Mouse (Mus musculus) embryonic facial prominence, embryonic 11.5 days (tissue): Measurements from ENCODE around the gene Dnajc8. TPM values are rescaled to one million over a fixed set of nuclear protein-coding genes. Genes with fewer than 3 reads are reported as not detected.
"Not testable (repeated sequence)": the region's sequence is repeated elsewhere in the genome, so short reads cannot be mapped to it uniquely, and the experiment has no call there.

Experiments
- ATAC-seq: fragments of 200-750 bp; cut with Nextera tagmentation; replicated peaks from 2 replicates; pipeline ENCODE4 v1.8.0; 2017; ENCODE audit warnings: low read depth; ENCODE audit not compliant: insufficient number of reproducible peaks, low FRiP score, low TSS enrichment
- DNase-seq: peaks from one replicate; pipeline ENCODE4 v3.0.0-alpha.2; 2015; ENCODE audit warnings: low spot score
- H3K27ac ChIP-seq: fragments of 300-500 bp; sonication (generic); replicated peaks from 2 replicates; pipeline ENCODE4 v1.5.1; 2014; ENCODE audit warnings: mild to moderate bottlenecking, low read depth, low read length, control low read depth
- H3K27me3 ChIP-seq: fragments of 300-500 bp; sonication (generic); 2 replicates; pipeline ENCODE4 v1.6.1; 2014; ENCODE audit warnings: mild to moderate bottlenecking, low read length, moderate library complexity, mixed read lengths; ENCODE audit not compliant: control insufficient read depth, insufficient read depth
- H3K36me3 ChIP-seq: fragments of 300-500 bp; sonication (generic); replicated peaks from 2 replicates; pipeline ENCODE4 v1.6.1; 2014; ENCODE audit warnings: low read depth, mild to moderate bottlenecking, low read length, moderate library complexity, mixed read lengths; ENCODE audit not compliant: control insufficient read depth, insufficient read depth
- H3K4me1 ChIP-seq: fragments of 300-500 bp; sonication (generic); 2 replicates; pipeline ENCODE4 v1.6.1; 2014; ENCODE audit warnings: low read length, mixed read lengths; ENCODE audit not compliant: control insufficient read depth, insufficient read depth
- H3K4me2 ChIP-seq: fragments of 300-500 bp; sonication (generic); 2 replicates; pipeline ENCODE4 v1.6.1; 2014; ENCODE audit warnings: low read depth, mild to moderate bottlenecking, control low read depth, low read length, moderate library complexity
- H3K4me3 ChIP-seq: fragments of 300-500 bp; sonication (generic); 2 replicates; pipeline ENCODE4 v1.5.1; 2014; ENCODE audit warnings: low read depth, low read length, control low read depth
- H3K9ac ChIP-seq: fragments of 300-500 bp; sonication (generic); replicated peaks from 2 replicates; pipeline ENCODE4 v1.6.1; 2014; ENCODE audit warnings: mild to moderate bottlenecking, control low read depth, low read length
- H3K9me3 ChIP-seq: fragments of 300-500 bp; sonication (generic); replicated peaks from 2 replicates; pipeline ENCODE4 v1.6.1; 2016; ENCODE audit warnings: mild to moderate bottlenecking, low read length, inconsistent platforms, mixed read lengths; ENCODE audit not compliant: control insufficient read depth
- WGBS: fragments of 180-500 bp; shearing (Covaris S2); extraction: QIAGEN DNeasy Blood & Tissue Kit; methylation state at CpG from one replicate; pipeline ENCODE4 v1.1.7; 2014; 5-methylcytosine and 5-hydroxymethylcytosine counted together
- polyA plus RNA-seq: library from polyadenylated mRNA; unstranded; fragments of >200 nt; fragmentation: Nextera tagmentation; extraction: Ambion mirVana; gene quantifications from 2 replicates; pipeline ENCODE4 v1.2.1, GENCODE M21; 2014

The Dnajc8 gene
- polyA plus RNA-seq, 1 experiment from 2014 or later: 255 TPM

DNA sequence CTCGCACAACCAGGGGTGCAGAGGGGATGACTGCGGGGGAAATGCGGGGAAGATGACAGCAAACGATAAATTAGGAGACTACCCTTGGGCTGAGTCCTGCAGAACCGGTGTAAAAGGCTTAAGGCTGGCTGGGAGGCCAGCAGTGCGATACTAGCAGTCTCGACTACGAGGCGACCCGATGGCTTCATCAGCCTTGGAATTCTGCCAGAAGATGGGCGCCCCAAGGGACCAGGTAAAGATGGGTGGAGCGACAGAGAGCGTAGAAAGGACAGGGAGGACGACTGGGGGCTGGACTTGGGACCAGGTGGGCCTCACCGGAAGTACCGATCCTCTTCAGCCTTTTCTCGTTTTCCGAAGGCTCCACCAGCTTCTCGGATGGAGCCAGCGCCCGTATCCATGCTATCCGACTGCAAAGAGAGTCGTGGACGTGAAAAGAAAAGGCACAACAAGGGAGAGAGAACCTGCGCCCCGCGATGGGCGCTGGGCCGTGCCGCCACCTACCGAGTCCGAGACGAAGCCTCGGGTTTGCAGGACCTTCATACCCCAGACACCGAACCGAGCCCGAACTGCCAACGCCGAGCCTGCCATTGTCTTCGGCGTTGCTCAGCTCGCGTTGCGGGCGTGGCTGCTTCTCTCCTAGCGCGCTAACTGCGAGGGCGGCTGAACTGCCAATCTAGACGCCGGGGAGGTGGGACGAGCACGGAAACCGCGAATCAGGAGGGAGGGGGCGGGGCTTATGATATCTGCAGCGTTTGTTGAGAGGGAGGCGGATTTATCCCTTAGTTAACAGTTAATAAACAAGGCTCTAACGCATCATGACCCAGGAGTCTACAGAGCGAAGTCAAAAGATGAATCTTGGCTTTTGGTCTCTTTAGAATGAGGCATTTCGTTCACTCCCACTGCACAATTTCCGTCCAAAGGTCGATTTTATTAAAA lies 2.1 kb upstream of the Dnajc8 start, which contains the start of gene Atpif1:
Atpif1 (minus strand) TSS at position 679 of the 936 bp plus-strand sequence.
- WGBS: under 1% methylated on average over 63 of the region's 63 CpGs

DNA sequence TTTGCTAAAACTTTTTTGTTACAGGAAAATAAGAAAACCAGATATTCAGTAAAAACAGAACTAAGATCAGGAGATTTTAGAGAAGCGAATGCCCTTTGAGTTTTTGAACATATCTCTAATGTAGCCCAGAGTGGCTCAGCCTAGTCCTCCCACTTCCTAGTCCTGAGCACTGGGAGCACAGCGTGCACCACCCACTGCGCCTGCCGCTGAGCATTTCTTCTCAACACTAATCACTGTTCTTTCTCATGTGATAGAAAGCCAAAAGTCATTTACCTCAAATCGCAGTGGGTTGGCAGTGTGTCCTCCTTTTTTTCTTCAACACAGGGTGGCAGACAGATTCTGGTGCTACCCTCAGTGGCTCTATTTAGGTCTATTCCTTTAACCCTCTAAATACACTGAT lies 4.1 kb downstream of the Dnajc8 start:
- Histone ChIP-seq H3K9ac (no peak overlapping the region), H3K4me2 (no peak overlapping the region), H3K27ac (no peak overlapping the region), H3K27me3 (no peaks in the 10 kb centered on the region), H3K9me3 (no peaks in the 10 kb centered on the region), H3K36me3 (no peaks in the 10 kb centered on the region; the same call in 1 of the 2 replicates), H3K4me3 (no peak overlapping the region), H3K4me1 (no peaks in the 10 kb centered on the region)
- DNase-seq (no peak), ATAC-seq (no peak)
- WGBS: 94% methylated on average over 5 of the region's 5 CpGs

More for the DNA sequence above, 2.1 kb upstream of the Dnajc8 start, which contains the start of gene Atpif1:
- H3K4me2 ChIP-seq: peak within 1 kb of the TSS; percentile 58
- ATAC-seq (peak; percentile 65), DNase-seq (peak; percentile 97)
- no peaks in the 10 kb centered on the region for H3K9me3 ChIP-seq
- H3K36me3 ChIP-seq: no peaks in the 10 kb centered on the region
- peak within 1 kb of the TSS; percentile 58 for H3K4me3 ChIP-seq
- peak within 1 kb of the TSS; percentile 84 for H3K9ac ChIP-seq
- no peaks in the 10 kb centered on the region for H3K27me3 ChIP-seq
- H3K4me1 ChIP-seq: no peaks in the 10 kb centered on the region
- peak within 1 kb of the TSS; percentile 77 for H3K27ac ChIP-seq

DNA sequence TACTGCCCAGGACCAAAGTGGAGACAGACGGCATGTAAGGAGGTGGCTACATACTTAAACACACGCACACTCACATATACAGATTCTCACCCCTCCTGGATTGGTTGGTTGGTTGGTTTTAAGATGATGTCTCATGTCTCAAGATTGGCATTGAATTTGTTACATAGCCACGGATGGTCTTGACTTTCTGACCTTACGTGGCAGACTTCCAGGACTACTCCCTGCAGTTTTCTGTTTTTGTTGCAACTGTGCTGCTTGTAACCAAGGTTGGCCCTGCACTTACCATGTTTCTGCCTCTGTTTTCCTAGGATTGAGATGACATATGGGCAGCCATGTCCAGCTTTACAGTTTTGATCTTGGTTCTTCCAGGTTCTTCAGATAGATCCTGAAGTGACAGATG lies 6.1 kb downstream of the Dnajc8 start:
- no peaks in the 10 kb centered on the region for H3K9me3 ChIP-seq
- H3K9ac ChIP-seq: no peak overlapping the region
- ATAC-seq (no peak), DNase-seq (no peak)
- no peaks in the 10 kb centered on the region for H3K27me3 ChIP-seq
- H3K36me3 ChIP-seq: no peaks in the 10 kb centered on the region; the same call in 1 of the 2 replicates
- H3K4me1 ChIP-seq: no peaks in the 10 kb centered on the region
- H3K27ac ChIP-seq: no peak overlapping the region
- no peak overlapping the region for H3K4me2 ChIP-seq
- H3K4me3 ChIP-seq: no peak overlapping the region
- WGBS: 91% methylated on average over 4 of the region's 4 CpGs

DNA sequence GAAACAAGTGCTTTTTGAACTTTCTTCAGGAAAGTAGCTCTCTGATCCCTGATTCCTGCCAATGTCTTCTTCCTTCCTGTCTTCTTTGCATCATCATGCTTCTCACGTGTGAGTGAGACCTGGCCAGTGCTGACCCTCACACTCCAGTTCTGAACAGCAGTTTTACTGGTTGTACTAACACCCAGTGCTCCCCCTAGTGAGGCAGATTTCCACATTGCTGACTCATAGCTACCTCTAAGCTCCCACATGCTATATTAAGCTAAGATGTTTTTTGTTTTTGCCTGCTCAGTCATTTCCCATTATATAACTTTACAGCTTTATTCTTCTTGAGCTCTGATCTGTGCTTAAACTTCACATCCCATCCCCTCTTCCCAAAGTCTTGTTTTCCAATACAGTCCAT lies 7.4 kb downstream of the Dnajc8 start:
- H3K36me3 ChIP-seq: no peaks in the 10 kb centered on the region; the same call in 1 of the 2 replicates
- DNase-seq (no peak), ATAC-seq (no peak)
- no peak overlapping the region for H3K4me3 ChIP-seq
- H3K4me2 ChIP-seq: no peak overlapping the region
- WGBS: 88% methylated on average over 1 of the region's 1 CpGs
- H3K9ac ChIP-seq: no peak overlapping the region
- H3K4me1 ChIP-seq: no peaks in the 10 kb centered on the region
- H3K27ac ChIP-seq: no peak overlapping the region
- H3K27me3 ChIP-seq: no peaks in the 10 kb centered on the region
- no peaks in the 10 kb centered on the region for H3K9me3 ChIP-seq

DNA sequence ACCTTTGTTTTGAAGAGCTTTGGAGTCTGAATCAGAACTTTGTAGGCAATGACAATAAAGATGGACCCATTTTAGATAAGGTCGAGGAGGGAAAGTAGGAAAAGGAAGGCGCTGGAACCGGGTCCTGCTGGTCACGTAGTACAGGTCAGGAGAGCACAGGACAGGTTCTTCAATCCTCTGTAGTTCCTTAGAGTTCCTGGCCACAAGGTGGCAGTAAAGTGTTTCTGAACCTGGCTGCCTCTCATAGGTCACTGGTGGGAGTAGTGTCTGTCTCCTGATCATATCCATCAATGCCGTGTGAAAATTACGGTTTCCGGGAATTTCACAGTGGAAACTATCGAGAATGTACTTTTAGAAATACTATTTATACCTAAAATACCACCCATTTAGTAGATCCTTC lies 10.5 kb downstream of the Dnajc8 start:
- ATAC-seq: no peak
- Histone ChIP-seq H3K4me3 (no peak overlapping the region), H3K4me1 (no peaks in the 10 kb centered on the region), H3K9ac (no peak overlapping the region), H3K27me3 (no peaks in the 10 kb centered on the region), H3K4me2 (no peak overlapping the region), H3K27ac (no peak overlapping the region), H3K9me3 (no peaks in the 10 kb centered on the region), H3K36me3 (peaks cover 5% of the 10 kb centered on the region)
- peak; percentile 79 for DNase-seq
- WGBS: 51% methylated on average over 8 of the region's 8 CpGs

DNA sequence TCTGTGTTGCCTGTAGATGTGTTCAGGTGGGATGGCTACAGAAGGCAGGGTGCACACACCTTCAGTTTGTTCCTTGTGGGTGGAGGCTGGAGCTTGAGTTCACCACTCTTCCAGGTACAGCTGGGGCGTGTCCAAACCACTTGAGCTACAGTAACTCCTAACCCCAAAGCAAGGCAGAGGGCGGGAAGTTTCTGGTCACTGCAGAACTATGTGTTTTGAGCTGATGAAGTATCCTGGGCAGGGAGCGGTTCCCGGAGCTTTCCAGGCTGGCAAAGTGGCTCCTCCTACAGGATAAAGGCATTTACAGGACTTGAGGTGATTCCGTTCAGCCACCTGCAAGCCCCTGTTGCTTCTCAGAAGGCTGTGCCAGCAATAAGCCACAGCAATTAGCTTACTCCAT lies 18.9 kb downstream of the Dnajc8 start:
- Histone ChIP-seq H3K4me3 (no peak overlapping the region), H3K27ac (no peak overlapping the region), H3K27me3 (no peaks in the 10 kb centered on the region), H3K9ac (no peak overlapping the region), H3K4me2 (no peak overlapping the region), H3K9me3 (no peaks in the 10 kb centered on the region), H3K36me3 (peaks cover 12% of the 10 kb centered on the region), H3K4me1 (no peaks in the 10 kb centered on the region)
- no peak for DNase-seq
- WGBS: 71% methylated on average over 5 of the region's 5 CpGs
- ATAC-seq: no peak

DNA sequence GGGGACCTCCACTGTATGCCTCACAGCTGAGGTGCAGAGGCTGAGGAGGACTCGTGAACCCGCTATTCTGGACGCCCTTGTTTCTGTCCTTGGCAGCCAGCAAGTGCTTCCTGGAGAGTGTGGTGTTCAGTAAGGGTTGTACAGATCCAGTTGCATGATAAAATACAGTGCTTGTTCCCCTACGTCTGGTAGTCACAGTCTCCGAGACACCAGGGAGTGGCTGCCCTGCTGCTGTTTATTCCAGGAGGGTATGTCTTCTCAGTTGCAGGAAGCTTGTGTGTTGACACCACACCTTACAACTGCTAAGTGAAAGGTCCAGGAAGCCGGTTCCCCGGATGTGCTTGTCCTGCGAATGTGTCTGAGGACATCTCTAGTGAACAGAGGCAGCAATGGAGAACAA lies 19.3 kb downstream of the Dnajc8 start:
- H3K9me3 ChIP-seq: no peaks in the 10 kb centered on the region
- H3K36me3 ChIP-seq: peaks cover 12% of the 10 kb centered on the region
- H3K4me2 ChIP-seq: no peak overlapping the region
- WGBS: 82% methylated on average over 8 of the region's 8 CpGs
- no peak overlapping the region for H3K27ac ChIP-seq
- no peak overlapping the region for H3K9ac ChIP-seq
- no peaks in the 10 kb centered on the region for H3K27me3 ChIP-seq
- H3K4me3 ChIP-seq: no peak overlapping the region
- no peaks in the 10 kb centered on the region for H3K4me1 ChIP-seq
- no peak for DNase-seq
- no peak for ATAC-seq

DNA sequence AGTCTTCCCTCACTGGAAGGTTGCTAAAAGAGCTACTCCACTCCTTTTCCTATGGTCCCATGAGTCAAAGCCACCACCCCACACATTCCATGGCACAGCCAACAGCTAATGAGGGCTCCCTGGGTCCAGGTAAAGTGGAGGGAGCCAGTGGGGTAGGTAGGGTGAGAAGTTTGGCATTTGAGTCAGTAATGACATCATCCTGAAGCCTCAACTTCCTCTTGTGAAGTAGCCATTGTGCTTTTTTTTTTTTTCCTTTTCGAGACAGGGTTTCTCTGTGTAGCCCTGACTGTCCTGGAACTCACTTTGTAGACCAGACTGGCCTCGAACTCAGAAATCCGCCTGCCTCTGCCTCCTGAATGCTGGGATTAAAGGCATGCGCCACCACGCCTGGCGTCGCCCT lies 20.2 kb downstream of the Dnajc8 start:
- not testable (repeated sequence) for H3K9me3 ChIP-seq, H3K4me3 ChIP-seq, H3K9ac ChIP-seq, ATAC-seq, H3K36me3 ChIP-seq, DNase-seq, H3K4me1 ChIP-seq, H3K4me2 ChIP-seq, H3K27me3 ChIP-seq, H3K27ac ChIP-seq
- 84% methylated on average over 7 of the region's 7 CpGs for WGBS
